Mouse (Mus musculus) kidney, postnatal 14 days (tissue): ENCODE data around the gene Lrrc3b.

Experiments
- DNase-seq: peaks from one replicate; pipeline ENCODE4 v3.0.0; 2022; ENCODE audit warnings: mixed read lengths

Gene Lrrc3b

DNA sequence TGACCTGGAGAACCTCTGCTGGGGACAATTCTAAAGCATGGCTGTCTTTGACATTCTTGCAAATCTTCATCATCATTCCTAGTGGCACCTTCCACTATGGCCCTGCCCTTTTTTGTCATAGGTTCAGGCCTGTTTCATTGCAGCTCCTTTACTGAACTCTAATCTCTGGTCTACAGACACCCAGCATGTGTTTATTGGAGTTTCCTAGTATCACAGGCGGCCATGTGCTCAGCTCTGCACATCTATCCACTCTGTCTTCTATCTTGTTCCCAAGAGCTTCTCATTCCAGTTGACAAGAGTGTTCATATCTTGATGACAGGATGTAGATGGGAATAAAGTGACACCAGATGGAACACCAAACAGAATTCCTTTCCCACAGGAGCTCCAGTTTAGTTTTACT is 108.6 kb downstream of the Lrrc3b start:
- DNase-seq: no peak

DNA sequence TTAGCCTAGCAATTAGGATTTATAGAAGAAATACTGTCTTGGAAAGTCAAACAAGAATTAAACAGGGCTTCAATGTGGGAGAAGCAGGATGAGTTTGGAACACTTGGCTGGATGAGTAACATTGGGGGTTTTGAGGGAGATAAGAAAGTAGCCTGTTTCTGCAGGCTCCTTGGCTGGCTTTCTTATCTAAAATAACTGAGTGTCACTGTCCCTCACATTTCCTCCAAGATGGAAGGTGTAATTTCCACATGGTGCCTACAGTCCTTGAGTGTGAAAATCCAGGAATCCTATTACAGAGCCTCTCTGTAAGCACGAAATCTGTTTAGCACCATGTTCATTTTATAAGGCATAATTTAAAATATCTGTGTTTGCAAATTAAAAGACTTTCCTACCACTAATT is 112.9 kb downstream of the Lrrc3b start:
- DNase-seq: no peak

DNA sequence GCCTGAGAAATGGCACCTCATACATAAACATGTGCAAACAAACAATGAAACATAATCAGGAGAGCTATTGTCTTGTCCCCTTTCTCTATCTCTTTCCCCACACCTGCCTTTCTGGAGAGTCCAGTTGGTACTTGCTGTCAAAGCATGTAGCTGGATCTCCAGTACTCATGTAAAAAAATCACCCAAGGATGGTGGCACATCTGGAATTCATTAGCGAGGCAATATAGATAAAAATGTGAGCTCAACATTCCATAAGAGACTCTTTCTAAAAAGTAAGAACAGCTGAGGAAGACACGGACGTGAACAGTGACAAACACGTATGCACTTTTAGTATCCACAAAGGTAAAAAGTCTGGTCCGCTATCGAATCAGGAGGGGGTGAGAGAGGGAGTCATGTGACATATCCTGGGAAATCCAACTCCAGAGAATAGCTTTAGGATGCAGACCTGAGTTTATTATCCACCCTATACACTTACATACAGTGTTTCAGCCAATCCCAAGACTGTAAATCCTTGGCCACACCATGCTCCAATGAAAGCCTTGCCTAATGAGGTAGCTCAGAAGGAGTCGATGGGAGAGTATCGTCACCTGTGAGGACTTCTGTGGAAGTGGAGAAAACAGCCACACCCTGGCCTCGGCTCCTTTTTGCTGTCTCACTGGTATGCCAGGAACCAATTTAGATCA is 116.2 kb downstream of the Lrrc3b start:
- DNase-seq: no peak

DNA sequence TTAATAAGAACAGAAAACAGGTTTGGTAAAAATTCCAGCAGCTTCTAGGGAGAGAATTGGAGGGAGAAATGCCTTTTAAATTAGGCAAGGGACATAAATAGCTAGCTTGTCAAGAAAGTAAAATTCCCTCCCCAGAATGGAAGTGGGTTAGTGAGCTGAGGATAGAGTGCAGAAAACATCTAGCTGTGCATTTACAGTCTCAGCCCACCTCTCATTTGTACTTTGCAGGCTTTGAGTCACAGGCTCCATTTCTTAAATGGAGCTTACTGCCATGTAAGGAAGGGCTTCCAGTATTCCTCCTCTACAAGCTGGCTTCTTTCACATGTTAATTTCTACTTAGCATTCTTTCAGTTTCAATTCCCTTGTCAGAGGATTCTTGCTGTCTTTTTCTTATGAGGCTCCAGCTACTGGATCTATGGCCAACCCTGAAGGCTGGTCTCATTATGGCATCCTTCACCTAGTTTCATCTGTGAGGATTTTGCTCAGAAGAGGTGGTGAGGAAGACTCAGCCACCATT is 119.3 kb downstream of the Lrrc3b start:
- no peak for DNase-seq

- DNase-seq: no peak
These were observed 130.2 kb downstream of the Lrrc3b start for GRCm38 (mm10) chr14:15308576-15308975.
